Mouse (Mus musculus) testis, adult 2 months (tissue): ENCODE data around the gene Bsn. TPM values are rescaled to one million over a fixed set of nuclear protein-coding genes. Genes with fewer than 3 reads are reported as not detected.
A peak's percentile ranks its signal among the peaks of the same experiment; 100 is the strongest.

Source experiments
- H3K27ac ChIP-seq: fragments of 200-500 bp; 2 replicates; pipeline ENCODE4 v1.5.1; 2012; ENCODE audit warnings: low read depth, low read length; ENCODE audit not compliant: control insufficient read depth, insufficient read depth
- H3K27me3 ChIP-seq: fragments of 200-500 bp; 2 replicates; pipeline ENCODE4 v1.6.1; 2012; ENCODE audit warnings: mild to moderate bottlenecking, low read length, moderate library complexity; ENCODE audit not compliant: control insufficient read depth, insufficient read depth
- H3K36me3 ChIP-seq: fragments of 200-500 bp; 2 replicates; pipeline ENCODE4 v1.6.1; 2012; ENCODE audit warnings: mild to moderate bottlenecking, low read length; ENCODE audit not compliant: control insufficient read depth, insufficient read depth
- H3K4me1 ChIP-seq: fragments of 200-500 bp; 2 replicates; pipeline ENCODE4 v1.6.1; 2012; ENCODE audit warnings: low read length; ENCODE audit not compliant: control insufficient read depth, insufficient read depth
- H3K4me3 ChIP-seq: fragments of 200-500 bp; 2 replicates; pipeline ENCODE4 v1.5.1; 2012; ENCODE audit warnings: low read depth, mild to moderate bottlenecking, low read length, moderate library complexity, mixed read lengths; ENCODE audit not compliant: control insufficient read depth
- CTCF ChIP-seq: fragments of 200-500 bp; IDR thresholded peaks from 2 replicates; pipeline ENCODE4 v1.5.1; 2012; ENCODE audit warnings: low read depth, mild to moderate bottlenecking, inconsistent platforms, low read length, moderate library complexity; ENCODE audit not compliant: control insufficient read depth, insufficient read depth, insufficient replicate concordance
- POLR2A ChIP-seq: fragments of 200-500 bp; IDR thresholded peaks from 2 replicates; pipeline ENCODE4 v1.6.1; 2012; ENCODE audit warnings: low read depth, mild to moderate bottlenecking, inconsistent platforms, low read length, moderate library complexity; ENCODE audit not compliant: control insufficient read depth
- polyA plus RNA-seq: library from polyadenylated mRNA; depleted of rRNA; stranded (reverse); fragments of >200 nt; gene quantifications from 2 replicates; pipeline ENCODE4 v1.2.3, GENCODE M21; 2012; rRNA removed

Gene Bsn
- polyA plus RNA-seq, result 1.2 TPM in 2 replicates

- Histone ChIP-seq H3K27ac (peak within 1 kb of the TSS; percentile 82), H3K27me3 (no peaks in the 10 kb centered on the region)
- TF ChIP-seq POLR2A (peak; percentile 77; the same call in 1 of the 2 replicates), CTCF (no peak)
Observed at GRCm38 (mm10) chr9:108189787-108190679, at the start of gene Bsn. Gene Bsn (minus strand): TSS chr9:108190384.

DNA sequence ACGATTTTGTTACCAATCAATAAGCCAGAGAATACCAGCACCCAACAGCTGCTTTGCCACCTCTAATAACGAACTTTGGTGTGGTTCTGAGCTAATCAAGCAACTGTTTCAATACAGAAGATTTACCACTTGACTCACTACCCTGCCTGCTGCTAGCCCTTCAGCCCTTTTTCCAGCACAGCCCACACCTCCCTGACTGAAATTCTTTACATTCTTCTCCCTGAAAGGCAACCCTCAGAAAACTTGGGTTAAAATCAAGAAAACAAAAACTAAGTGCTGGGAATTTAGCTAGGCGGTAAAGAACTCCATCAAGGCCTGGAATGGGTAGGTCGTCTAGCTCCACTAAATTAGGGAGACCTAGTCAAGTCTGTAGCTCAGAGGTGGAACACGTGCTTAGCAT lies 49.8 kb upstream of the Bsn start:
- Histone ChIP-seq H3K27me3 (no peaks in the 10 kb centered on the region), H3K36me3 (no peaks in the 10 kb centered on the region), H3K27ac (no peak overlapping the region), H3K4me1 (no peaks in the 10 kb centered on the region), H3K4me3 (no peak overlapping the region)
- TF ChIP-seq CTCF, result no peak
- TF ChIP-seq POLR2A, result no peak

More at GRCm38 (mm10) chr9:108189787-108190679, at the start of gene Bsn:
- H3K4me3 ChIP-seq, result peak within 1 kb of the TSS; percentile 91
- peaks cover 4% of the 10 kb centered on the region for H3K4me1 ChIP-seq
- no peaks in the 10 kb centered on the region for H3K36me3 ChIP-seq

- no peaks in the 10 kb centered on the region for H3K36me3 ChIP-seq
- H3K27ac ChIP-seq, result no peak overlapping the region
- TF ChIP-seq CTCF (no peak), POLR2A (no peak)
Observed at GRCm38 (mm10) chr9:108238831-108239230, 48.6 kb upstream of the Bsn start.

GRCm38 (mm10) chr9:108238402-108238801 lies 48.2 kb upstream of the Bsn start:
- Histone ChIP-seq H3K36me3 (no peaks in the 10 kb centered on the region), H3K27me3 (no peaks in the 10 kb centered on the region), H3K4me1 (no peaks in the 10 kb centered on the region), H3K27ac (no peak overlapping the region), H3K4me3 (no peak overlapping the region)
- TF ChIP-seq POLR2A (no peak), CTCF (no peak)

More at GRCm38 (mm10) chr9:108238831-108239230, 48.6 kb upstream of the Bsn start:
- no peak overlapping the region for H3K4me3 ChIP-seq
- no peaks in the 10 kb centered on the region for H3K27me3 ChIP-seq
- H3K4me1 ChIP-seq, result no peaks in the 10 kb centered on the region

GRCm38 (mm10) chr9:108234682-108235081 lies 44.5 kb upstream of the Bsn start:
- Histone ChIP-seq H3K27ac (no peak overlapping the region), H3K4me3 (no peak overlapping the region), H3K4me1 (no peaks in the 10 kb centered on the region), H3K27me3 (no peaks in the 10 kb centered on the region), H3K36me3 (no peaks in the 10 kb centered on the region)
- TF ChIP-seq POLR2A (no peak), CTCF (no peak)

- no peaks in the 10 kb centered on the region; the same call in 1 of the 2 replicates for H3K36me3 ChIP-seq
- no peaks in the 10 kb centered on the region for H3K27me3 ChIP-seq
- H3K27ac ChIP-seq, result no peak overlapping the region
- no peak overlapping the region for H3K4me3 ChIP-seq
- H3K4me1 ChIP-seq, result no peaks in the 10 kb centered on the region
- TF ChIP-seq POLR2A (no peak), CTCF (no peak)
Observed at GRCm38 (mm10) chr9:108232908-108233307, 42.7 kb upstream of the Bsn start.

DNA sequence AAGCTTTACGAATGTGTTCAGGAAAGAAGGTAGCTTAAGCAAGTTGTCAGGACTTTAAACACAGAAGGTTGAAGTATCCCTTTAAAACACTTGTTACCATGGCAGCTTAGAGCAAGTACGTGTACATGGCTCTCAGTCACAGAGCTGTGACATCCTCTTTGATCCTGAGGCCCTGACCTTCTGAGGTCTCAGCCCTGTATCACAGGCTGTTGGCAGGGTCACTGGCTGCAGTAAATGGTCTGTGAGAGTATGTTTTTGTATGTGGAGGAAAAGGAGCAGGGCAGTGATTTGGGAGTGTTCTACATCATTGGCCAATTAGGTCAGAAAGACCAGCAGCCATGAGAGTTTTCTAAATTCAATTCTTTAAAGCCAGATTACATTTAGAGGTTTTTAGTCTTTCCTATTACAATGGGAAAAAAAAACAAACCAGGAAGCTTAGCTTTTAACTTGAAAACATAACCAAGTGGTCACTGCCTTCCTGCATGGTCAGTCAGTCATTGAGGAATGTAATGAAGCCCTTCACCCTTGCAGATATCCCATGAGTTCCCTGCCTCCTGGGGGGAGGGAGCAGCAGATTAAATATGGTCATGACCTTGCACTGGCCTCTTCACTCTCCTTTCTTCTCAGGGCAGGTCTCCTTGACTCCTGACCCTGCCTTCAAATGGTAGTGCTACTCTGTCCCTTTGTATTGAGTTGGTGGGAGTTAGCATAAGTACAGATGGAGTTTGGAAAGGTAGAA lies 37.9 kb upstream of the Bsn start:
- Histone ChIP-seq H3K36me3 (no peaks in the 10 kb centered on the region; the same call in 1 of the 2 replicates), H3K4me1 (no peaks in the 10 kb centered on the region), H3K27me3 (no peaks in the 10 kb centered on the region), H3K27ac (no peak overlapping the region), H3K4me3 (no peak overlapping the region)
- TF ChIP-seq POLR2A (no peak), CTCF (no peak)
